Mouse (Mus musculus): ENCODE results near the gene Rad51b.

Rad51b gene

GRCm38 (mm10) chr12:79732355-79733115, 435.5 kb downstream of the Rad51b start:
- DNase-seq (ENCODE audit: low spot score) = no peak

DNA sequence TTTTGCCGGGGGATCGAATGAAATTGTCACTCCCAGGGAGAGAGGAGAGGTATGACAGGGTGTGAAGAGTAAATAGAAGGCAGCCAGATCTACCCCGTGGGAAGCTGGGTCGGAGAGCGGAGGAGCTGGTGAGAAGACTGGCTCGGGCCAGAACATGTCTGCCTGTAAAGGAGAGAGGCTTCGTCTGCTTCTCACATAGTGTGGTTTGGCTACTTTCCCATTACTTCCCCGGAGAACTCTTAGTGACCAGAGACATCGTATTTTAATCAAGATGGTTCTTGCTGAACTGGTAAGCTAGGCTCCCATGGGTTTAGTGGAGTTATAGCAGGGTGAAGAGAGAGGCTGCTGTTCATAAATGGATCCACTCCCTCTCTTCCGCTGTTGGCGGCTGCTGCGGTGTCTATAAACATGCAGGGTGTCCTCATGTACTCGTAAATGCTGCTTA, 438.3 kb downstream of the Rad51b start:
- no peak for DNase-seq (ENCODE audit: low spot score)

DNA sequence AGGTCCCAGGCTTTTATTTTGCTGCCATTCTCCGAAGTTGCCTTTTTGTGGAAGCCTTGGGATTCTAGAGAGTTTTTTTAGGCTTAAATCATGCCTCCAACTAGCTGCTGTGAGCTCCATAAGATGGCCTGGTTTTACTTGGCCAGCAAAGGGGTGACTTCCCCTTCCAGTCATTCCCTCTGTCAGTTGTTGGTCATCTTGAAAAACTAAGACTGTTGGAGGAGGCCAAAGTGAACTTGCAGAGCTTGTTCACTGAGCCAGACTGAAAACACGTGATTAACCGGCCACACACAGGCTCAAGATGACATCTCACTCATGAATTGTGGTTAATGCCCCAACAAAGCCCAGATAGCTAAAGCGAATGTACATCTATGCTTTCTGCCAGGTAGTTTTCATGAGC, 438.8 kb downstream of the Rad51b start:
- no peak for DNase-seq (ENCODE audit: low spot score)

DNA sequence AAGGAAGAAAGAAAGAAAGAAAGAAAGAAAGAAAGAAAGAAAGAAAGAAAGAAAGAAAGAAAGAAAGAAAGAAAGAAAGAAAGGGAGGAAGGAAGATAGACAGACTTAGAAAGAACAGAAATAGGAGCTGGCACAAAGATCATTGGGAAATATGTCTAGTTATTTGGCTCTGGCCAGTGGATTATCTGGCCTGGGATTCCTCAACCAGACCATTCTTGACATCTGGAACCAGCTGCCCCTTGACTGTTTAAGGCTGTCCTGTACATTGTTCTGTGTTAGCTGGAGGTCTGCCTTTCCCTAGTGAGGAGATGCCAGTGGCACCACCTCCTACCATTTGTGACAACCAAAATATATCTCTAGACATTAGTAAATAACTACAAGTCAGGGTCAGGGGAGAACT, 441.6 kb downstream of the Rad51b start:
- DNase-seq (ENCODE audit: low spot score) = no peak

DNA sequence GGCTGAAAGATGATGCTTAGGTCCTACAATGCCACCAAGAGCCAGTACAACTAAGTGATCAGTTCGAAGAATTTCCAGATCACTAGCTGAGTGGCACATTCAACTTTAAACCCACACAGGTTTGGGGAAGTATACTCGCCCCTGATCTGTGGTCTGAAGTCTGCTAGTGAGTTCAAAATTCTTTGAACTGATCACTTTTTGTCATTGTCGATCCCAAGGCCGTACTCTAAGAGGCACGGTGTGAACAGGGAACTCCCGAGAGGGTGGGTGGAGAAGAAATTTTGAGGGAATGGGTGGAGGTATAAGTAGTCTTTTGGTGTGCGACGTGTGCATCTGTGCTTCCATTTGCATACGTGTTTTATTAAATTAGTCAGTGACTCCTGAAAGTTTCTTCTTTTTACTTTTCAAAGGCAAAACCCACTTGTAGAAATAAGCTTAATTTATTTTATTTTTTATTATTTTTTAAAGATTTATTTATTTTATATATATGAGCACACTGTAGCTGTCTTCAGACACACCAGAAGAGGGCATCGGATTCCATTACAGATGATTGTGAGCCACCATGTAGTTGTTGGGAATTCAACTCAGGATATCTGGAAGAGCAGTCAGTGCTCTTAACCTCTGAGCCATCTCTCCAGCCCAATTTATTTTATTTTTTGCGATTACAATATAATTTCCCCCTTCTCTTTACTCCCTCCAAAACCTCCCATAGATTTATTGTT, 443.0 kb downstream of the Rad51b start:
- no peak for DNase-seq (ENCODE audit: low spot score)

- no peak for DNase-seq (ENCODE audit: low spot score)
Observed at GRCm38 (mm10) chr12:79742211-79742610, 445.1 kb downstream of the Rad51b start.

GRCm38 (mm10) chr12:79744131-79744530, 447.0 kb downstream of the Rad51b start:
- DNase-seq (ENCODE audit: low spot score) = no peak

DNA sequence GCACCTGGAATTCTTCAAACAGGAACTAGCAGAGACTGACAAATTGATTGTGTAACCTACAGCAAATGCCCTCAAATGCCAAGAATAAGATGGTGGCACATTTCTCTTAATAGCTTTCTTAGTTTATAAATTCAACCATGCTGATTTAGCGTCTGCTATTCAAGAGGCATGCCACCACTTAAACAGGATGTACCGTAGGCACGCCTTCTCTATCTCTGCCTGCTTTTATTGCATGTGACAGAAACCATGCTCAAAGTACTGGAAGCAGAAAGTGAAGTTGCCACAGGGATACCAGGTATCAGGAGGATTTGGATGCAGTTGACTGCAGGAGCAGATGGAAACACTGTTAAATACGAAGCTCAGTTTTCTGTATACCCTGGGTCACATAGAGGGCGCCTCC, 448.1 kb downstream of the Rad51b start:
- no peak for DNase-seq (ENCODE audit: low spot score)

- DNase-seq (ENCODE audit: low spot score) = no peak
Observed at GRCm38 (mm10) chr12:79745845-79746510, 448.9 kb downstream of the Rad51b start.

DNA sequence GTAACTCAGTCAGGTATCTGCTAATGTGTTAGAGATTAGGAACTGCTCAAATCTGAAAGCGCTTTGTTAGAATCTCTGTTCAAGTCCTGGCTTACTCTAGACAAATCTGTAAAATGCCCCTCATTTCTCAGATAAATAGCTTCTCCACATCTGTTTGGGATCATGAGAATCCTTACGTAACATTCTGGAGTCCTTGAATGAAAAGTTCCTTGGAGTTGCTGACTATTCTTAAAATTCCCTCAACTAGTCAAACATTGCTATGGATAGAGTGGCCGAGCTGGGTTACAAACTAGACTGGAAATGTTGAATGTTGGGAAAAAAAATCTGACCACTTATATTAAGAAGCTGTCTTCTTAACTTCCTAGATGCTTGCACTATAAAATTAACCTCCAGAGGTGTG, 450.5 kb downstream of the Rad51b start:
- DNase-seq (ENCODE audit: low spot score) = no peak

- no peak for DNase-seq (ENCODE audit: low spot score)
Observed at GRCm38 (mm10) chr12:79748862-79749261, 451.8 kb downstream of the Rad51b start.

DNA sequence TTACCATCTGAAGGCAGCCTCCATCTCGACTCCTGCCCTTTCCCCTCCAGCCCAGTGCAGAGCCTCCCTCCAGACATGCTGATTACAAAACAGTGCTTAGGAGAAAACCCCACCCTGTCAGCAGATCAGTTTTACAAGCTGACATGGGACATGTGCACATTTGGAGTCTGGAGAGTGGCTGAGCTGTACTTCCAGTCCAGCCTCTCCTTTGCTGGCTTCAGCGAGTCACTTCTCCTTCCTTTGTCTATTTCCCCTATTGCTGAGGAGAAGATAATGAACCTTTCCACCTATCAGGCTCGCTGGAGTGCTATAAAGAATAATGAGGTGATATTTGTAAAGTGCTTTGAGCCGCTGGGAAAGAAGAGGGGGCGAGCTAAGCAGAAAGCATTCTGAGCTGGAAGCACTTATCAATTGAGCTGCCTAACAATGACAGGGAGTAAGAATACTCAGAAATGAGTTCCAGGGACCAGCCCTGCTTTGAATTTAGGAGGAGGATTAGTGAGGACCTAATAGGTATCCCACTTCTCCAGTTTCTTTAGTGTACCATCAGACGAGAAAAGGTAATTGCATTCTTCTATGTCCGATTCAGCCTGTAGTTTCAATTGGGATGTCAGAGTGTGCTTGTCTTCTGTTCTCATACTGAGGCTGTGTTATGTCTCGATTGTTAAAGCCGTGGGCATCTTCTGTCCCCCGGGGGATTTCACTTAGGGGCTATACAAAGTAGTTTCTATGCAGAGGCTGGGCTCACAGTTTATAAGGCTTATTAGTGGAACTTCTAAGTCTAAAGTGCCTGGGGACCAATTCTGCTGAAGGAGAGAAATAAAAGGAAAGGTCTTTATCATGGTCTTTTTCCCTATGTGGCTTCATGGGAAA, 453.4 kb downstream of the Rad51b start:
- DNase-seq (ENCODE audit: low spot score) = peak; percentile 72

DNA sequence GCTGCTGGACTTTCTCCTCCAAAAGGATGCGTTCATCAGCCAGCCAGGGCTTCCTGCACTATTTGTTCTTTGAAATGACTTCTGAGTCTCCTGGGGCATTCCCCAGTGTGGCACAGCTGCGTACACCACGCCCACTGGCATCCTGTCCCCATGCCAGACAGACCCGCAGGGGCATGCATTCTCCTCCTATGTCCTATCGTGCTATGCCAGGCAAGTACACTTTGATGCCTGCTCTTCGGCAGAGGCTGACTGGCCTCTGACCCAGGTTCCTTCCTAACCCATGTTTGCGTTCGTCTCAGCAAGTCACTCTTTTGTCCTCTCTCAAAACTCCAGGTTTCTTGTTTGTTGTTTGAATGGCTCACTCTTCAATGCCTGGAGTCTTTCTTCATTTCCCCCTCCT, 454.7 kb downstream of the Rad51b start:
- DNase-seq (ENCODE audit: low spot score) = peak; percentile 42

- DNase-seq (ENCODE audit: low spot score) = no peak
Observed at GRCm38 (mm10) chr12:79752189-79752588, 455.1 kb downstream of the Rad51b start.

- no peak for DNase-seq (ENCODE audit: low spot score)
Observed at GRCm38 (mm10) chr12:79755617-79756016, 458.5 kb downstream of the Rad51b start.

GRCm38 (mm10) chr12:79756352-79756751, 459.3 kb downstream of the Rad51b start:
- DNase-seq (ENCODE audit: low spot score) = no peak

DNA sequence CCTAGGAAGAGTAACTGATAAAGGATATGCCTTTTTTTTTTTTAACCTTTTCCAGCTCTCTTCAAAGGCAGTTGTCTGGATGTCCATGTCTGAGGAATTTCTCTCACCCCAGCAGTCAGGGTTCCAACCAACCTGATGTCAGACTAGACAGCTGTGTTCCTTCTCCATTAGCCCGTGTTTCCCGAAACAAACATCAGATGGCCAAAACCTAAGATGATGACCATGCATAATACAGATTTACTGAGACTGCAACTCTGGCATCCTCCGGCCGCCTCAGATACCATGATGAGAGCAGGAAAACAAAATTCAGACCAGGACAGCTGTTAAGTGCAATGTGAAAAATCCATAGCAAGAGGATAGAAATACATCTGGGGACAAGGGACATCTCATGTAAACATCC, 460.7 kb downstream of the Rad51b start:
- no peak for DNase-seq (ENCODE audit: low spot score)

GRCm38 (mm10) chr12:79759180-79759902, 462.3 kb downstream of the Rad51b start:
- no peak for DNase-seq (ENCODE audit: low spot score)

DNA sequence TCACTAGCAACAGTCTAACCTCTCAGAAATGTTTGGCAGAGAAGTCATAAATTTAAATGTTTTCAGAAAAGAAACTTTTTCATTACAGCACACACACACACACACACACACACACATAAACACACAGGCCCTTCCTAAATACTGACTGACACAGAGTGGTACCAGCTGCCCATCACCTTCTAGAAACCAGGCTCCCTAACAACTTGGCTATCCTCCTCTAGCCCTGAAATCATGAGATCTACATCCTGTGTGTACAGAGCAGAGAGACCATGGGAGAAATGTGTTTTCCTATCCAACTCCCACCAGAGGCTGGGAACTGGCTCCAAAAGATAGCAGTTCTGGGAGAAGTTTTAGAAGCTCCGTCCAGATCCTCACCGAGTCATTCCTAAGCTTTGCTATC, 464.1 kb downstream of the Rad51b start:
- no peak for DNase-seq (ENCODE audit: low spot score)

- DNase-seq (ENCODE audit: low spot score) = no peak
Observed at GRCm38 (mm10) chr12:79762087-79762486, 465.0 kb downstream of the Rad51b start.

- DNase-seq (ENCODE audit: low spot score) = no peak
Observed at GRCm38 (mm10) chr12:79762570-79763275, 465.6 kb downstream of the Rad51b start.
